Mouse (Mus musculus) inflammation-experienced regulatory T-cells, adult 6 months (primary cell): ENCODE results near the gene Sppl3. TPM values are rescaled to one million over a fixed set of nuclear protein-coding genes. Genes with fewer than 3 reads are reported as not detected.

ENCODE experiments used
- polyA plus RNA-seq, 3 experiments: library from polyadenylated mRNA; unstranded; fragments of 100-300 nt; shearing (Covaris generic); gene quantifications; one replicate each; pipeline ENCODE4 v1.2.1; 2017

The Sppl3 gene
- polyA plus RNA-seq, 3 experiments from 2014 or later = 13.6 to 17.2 (median 15.0) TPM

Other genes with a start within 250 kb of the Sppl3 start
- 10 to 100 TPM; 18.9 to 22.4 (median 21.2) TPM for gene Ankrd13a, start 236.5 kb upstream of the Sppl3 start, polyA plus RNA-seq
- gene Git2, start 235.6 kb upstream of the Sppl3 start, polyA plus RNA-seq = 100 to 1,000 TPM; 115 to 202 (median 146) TPM
- gene 1500011B03Rik, start 187.7 kb upstream of the Sppl3 start, polyA plus RNA-seq = 10 to 100 TPM; 41.1 to 61.7 (median 50.2) TPM
- gene 4930519G04Rik, start 157.5 kb upstream of the Sppl3 start, polyA plus RNA-seq = not detected
- gene Gm9936, start 152.5 kb upstream of the Sppl3 start, polyA plus RNA-seq = not detected
- 10 to 100 TPM in 2 of 3 experiments, 1 to 10 TPM in 1; 8.4 to 15.2 (median 12.1) TPM for gene Oasl2, start 114.2 kb upstream of the Sppl3 start, polyA plus RNA-seq
- 1 to 10 TPM; 1.9 to 3.9 (median 2.6) TPM for gene Oasl1, start 87.9 kb upstream of the Sppl3 start, polyA plus RNA-seq
- 10 to 100 TPM; 33.3 to 49.6 (median 36.0) TPM for gene 2210016L21Rik, start 69.0 kb upstream of the Sppl3 start, polyA plus RNA-seq
- under 1 TPM in 1 of 3 experiments, not detected in 2; 0.17 TPM for gene Hnf1a, start 40.0 kb upstream of the Sppl3 start, polyA plus RNA-seq
- 10 to 100 TPM; 14.8 to 23.2 (median 18.5) TPM for gene Gm10401, start 87.2 kb downstream of the Sppl3 start, polyA plus RNA-seq
- 10 to 100 TPM; 11.3 to 20.2 (median 18.8) TPM for gene Acads, start 108.2 kb downstream of the Sppl3 start, polyA plus RNA-seq
- 10 to 100 TPM; 15.9 to 27.8 (median 21.3) TPM for gene Unc119b, start 123.8 kb downstream of the Sppl3 start, polyA plus RNA-seq
- 10 to 100 TPM; 25.5 to 32.7 (median 30.3) TPM for gene Mlec, start 147.0 kb downstream of the Sppl3 start, polyA plus RNA-seq
- not detected for gene Cabp1, start 183.2 kb downstream of the Sppl3 start, polyA plus RNA-seq
- 100 to 1,000 TPM; 116 to 141 (median 122) TPM for gene Pop5, start 224.7 kb downstream of the Sppl3 start, polyA plus RNA-seq